Mouse (Mus musculus) natural killer cell, adult 2 months (primary cell): ENCODE results near the gene Sema4a.

Source experiments
- DNase-seq, 2 experiments: peaks; one replicate each; pipeline ENCODE4 v3.0.0; 2022; ENCODE audit warnings: low spot score in 2 of 2

The Sema4a gene

DNA sequence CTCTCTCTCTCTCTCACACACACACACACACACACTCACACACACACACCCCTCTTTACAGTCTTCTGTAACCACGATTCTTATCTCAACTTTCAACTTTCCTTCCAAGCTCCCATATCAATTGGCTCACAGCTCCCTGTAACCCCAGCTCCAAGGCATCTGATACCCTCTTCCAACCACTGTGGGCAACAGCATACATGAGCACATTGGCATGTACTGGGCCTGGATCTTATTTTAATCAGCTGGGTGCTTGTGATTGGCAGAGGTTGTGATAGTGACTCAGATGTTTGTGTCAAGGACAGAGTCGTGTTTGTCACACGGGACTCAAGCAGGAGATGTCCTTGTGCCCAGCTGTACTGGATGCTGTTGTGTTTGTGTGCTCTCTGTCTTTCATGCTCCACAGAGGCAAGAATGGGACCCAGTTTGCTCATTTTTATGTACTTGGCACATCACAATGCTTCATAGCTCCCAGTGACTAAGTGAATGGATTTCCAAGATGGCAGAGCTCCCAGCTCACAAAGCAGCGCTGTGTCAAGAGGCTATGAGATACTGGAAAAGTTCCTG lies 33.6 kb downstream of the Sema4a start:
- DNase-seq, result no peak

DNA sequence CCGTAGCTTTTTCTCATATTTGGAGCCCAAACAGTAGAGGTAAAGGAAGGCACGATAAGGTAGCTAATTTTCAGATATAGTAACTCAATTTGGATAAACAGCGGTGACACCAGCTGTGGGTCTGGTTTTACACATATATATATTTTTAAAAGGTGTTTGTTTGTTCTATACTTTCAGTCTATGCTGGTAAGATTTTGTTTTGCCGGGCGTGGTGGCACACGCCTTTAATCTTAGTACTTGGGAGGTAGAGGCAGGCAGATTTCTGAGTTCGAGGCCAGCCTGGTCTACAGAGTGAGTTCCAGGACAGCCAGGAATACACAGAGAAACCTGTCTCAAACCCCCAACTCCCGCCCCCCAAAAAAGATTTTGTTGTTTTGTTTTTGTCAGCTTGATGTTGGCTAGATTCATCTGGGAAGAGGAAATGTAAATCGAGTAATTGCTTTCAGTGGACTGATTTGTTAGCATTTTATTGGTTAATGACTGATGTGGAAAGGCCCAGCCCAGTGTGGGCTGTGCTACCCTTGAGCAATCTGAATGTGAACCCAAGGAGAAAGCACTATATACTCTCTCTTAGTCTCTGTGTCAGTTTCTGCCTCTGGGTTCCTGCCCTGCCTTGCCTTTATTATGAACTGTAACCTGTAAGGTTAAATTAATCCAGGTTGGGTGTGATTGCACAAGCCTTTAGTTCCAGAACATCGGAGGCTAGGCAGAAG lies 35.1 kb downstream of the Sema4a start:
- no peak for DNase-seq

DNA sequence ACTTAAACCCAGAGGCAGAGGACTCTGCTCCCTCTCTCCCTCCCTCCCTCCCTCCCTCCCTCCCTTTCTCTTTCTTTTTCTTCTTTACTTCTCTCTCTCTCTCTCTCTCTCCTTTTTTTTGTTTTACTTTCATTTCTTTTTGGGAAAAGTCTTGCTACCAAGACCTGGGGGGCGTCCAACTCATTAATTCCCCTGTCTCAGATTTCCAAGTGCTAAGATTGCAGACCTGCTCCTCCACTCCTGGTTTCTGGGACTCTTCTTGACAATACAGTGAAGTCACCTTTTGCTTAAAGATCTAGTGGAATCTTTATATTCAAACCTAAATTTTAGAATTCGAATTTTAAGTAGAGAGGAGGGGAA lies 35.7 kb downstream of the Sema4a start:
- DNase-seq, result no peak

DNA sequence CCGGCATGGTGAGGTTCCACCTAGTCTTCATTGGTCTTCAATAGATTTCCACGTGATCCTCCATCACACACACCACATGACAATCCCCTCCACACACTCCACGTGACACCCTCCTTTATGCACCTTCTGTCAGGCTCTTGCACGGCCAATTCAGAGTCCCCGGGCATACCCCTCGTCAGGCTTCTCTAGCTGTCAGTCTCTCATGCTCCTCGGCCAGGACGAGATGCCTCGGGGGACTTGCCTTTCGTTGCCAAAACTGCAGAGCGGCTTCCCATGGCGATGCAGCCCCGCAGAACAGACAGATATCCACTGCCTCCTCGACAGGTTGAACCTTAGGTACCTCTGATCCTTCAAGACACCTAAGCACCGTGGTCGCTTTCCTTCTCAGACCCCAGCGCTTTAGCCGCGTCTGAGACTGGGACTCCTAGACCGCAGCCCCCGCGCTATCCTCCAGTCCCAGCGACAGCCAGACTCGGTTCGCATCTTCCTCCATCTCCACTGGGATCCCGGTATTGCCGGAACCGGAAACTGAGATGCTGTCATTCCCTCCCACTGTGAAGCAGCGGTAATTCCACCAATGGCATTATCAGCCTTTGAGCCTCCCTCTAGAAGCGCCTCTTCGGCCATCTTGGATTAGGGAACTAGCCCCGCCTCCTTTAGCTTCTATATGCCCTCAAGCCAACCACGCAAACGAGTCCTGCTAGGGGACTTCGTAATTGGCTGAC lies 36.2 kb downstream of the Sema4a start, which contains the start of gene Slc25a44:
Gene Slc25a44, minus strand, starts transcription at position 535 of the 725 bp plus-strand sequence.
- DNase-seq, result peak; percentile 90

DNA sequence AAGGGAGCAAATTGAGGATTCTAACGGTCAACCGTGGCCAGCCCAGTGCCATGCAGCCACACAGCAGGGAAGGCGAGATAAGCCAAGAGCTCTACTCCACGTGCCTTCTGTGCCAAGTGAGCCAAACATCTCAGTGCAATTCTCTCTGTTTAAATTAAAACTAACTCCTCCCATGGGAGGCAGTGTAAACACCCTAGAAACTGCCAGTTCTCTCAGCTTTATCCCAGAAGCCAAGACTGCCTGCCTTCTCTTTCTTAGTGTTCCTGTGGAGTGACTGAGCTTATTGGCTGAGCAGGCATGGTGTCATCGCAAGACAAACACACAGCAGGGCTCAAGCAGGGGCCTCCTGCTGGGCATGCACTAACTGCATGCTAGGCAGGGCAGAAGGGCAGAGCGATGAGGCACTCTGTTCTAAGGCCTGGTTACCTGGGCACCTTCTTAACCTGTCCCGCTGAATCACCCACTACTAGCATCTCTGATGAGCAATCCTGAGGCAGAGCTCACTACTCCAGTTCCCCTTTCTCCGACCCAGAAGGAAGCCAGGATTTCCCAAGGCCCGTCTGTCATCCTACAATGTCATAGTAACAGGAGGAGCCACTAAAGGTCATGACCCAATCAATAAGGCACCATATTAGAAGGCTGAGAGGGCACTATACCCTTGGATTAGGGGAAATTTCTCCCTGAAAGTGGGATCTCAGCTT lies 38.8 kb downstream of the Sema4a start:
- DNase-seq, result no peak

DNA sequence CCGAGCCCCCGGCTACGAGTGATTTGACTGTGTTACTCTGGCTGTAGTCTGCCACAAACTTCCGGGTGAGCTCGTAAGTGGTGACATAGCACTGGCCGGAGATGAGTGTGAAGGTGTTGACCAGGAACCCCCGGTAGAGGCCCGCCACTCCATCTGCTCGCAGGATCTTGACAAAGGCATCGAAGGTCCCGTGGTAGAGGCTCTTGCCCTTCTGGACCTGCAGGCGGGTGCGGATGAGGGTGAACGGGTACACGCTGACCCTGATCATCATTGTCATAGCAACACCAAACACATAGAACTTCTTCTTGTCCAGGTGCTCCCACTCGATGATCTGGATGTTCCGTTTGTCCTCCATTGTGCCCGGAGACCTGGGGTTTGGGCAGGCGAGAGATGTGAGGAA lies 40.2 kb downstream of the Sema4a start:
- DNase-seq, result no peak

DNA sequence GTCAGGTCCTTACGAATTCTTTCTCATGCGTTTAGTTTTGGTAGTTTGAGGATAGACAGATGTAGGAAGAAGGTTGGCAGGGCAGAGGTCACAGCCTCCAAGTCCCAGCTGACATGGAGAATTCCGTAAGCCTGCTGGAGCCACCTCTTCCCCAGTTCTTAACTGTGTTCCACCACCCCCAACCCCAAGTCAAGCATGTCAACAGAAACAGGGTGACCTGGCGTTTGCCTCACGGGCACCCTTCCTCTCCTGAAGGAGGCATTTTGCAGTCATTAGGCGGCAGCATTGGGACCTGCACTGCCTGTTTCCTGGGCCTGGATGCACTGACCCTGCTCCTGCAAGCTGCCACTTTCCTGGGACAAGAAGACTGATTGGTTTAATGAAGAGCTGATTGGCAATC lies 43.0 kb downstream of the Sema4a start:
- DNase-seq, result no peak

DNA sequence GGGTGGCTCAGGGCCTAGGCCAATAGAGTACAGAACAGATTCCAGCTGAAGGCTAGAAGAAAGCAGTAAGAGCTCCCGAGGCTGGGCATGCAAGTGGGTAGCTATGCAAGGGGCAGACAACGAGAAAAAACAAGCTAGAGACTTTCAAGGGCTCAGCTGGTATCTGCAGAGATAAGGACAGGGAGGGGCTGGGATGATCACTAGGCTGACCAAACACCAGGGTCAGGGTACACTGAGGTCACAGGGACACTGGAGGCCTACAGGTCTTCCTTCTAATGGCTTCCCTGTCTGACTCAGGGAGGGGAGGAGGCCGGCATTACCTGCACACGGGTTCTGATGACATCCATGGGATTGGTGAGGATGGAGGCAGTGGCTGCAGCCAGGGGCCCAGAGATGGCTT lies 45.3 kb downstream of the Sema4a start:
- DNase-seq, result no peak

DNA sequence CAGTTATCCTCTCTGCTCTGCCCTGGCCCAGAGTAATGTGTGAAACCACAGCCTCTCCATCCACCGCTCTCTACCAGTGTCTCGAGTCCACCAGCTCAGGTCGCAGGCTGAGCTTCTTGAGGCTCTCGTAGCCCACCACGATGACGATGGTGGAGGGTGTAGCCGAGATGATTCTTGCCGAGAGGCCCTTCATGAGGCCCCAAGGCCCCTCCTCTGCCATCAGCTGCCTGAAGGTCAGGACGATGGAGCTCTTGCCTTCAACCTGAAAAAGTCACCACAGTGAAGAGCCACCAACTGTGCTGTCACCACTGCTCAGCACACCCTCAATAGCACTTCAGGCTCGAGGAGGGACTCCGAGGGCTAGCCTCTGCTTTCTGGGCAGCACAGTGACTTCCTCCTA lies 48.3 kb downstream of the Sema4a start:
- peak; percentile 53 to 77 for DNase-seq

DNA sequence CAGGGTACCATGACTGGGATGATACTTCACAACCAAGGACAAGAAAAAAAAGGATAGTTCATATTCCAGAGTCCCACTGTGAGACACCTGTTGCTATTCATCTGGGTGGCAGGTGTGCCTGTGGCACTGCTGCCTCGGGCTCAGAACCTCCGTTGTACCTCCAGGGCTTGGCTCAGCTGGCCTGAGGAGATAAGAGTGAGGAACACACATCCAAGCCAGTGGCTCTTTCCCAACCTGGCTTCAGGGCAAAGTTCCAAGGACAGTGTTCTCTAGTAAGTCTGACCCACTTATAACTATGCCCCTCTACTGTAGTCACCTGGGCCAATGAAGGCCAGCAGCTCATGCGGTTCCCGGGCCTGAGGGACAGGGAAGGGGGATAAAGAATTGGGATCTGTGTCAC lies 49.3 kb downstream of the Sema4a start:
- DNase-seq, result no peak

DNA sequence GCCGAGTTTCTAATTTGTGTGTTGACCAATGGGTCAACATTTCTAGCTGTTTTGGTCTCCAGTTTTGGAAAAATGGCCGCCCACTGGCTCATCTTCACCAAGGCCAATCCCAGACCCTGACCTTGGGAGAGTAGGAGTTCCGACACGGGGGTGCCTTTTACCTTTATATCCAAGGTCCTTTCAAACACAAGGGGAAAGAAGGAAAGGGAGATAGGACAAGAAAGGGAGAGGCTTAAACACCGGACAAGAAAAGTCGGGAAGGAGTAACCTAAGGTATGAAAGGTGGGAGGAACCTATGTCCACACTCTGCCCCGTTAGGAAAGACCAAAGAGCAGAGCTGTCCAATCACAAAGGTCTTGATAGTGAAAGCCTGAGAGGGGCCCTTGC lies 50.3 kb downstream of the Sema4a start:
- no peak for DNase-seq

DNA sequence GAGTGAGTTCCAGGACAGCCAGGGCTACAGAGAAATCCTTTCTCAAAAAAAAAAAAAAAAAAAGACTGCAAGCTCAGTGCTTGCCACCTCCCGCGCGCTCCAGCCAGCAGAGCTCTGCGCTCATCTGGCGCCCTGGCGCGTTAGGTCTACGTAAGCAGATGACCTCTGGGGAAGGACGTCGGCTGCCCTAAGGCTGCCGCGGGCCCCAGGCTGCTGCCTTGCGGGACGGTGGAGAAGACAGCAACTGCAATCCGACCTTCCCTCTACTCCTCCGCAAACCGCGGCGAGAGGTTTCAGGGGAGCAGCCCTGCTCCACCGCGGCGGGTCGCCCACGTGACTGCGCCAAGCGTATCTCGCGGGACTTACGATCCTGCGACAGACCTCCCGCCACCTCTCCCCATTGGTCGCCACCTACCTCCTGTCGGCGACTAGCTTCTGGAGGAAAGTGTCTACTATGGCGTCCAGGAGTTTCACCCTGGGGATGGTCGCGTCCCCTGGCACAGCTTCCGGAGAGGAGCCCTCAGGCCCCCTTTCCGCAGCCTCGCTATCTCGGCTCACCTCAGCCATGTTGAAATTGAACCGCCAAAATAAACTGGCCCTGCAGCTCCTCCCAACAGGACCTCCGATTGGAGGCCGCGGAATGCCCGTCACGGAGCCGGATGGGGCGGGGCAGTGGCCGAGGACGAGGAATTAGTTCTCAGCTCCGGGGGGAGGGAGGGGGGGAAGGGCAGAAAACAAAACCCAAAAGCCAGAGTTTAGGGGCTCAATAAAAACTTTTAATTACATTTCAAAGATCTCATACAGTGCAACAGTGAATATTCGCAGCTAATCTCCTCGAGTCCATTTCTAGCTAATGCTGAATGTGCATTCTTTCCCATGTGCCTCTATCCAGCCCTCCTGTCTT lies 51.0 kb downstream of the Sema4a start, which contains the start of gene Pmf1:
Gene Pmf1, minus strand, starts transcription at position 591 of the 904 bp plus-strand sequence.
- peak; percentile 89 to 91 for DNase-seq

DNA sequence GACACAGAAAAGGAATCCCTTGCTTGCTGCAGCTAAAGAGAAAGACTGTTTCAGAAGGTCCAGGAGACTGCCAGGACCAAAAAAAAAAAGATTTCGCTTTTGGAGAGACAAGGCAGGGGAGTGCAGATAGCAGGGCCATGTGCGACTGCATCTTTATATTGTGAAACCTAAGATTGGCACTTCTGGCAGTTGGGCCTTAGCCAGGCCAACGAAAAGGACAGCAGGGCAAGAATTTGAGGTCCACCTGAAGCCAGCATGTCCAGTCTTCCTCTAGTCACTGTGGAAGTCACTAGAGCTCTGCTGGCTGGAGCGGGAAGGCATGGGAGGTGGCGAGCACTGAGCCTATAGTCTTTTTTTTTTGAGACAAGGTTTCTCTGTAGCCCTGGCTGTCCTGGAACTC lies 52.0 kb downstream of the Sema4a start:
- no peak for DNase-seq

DNA sequence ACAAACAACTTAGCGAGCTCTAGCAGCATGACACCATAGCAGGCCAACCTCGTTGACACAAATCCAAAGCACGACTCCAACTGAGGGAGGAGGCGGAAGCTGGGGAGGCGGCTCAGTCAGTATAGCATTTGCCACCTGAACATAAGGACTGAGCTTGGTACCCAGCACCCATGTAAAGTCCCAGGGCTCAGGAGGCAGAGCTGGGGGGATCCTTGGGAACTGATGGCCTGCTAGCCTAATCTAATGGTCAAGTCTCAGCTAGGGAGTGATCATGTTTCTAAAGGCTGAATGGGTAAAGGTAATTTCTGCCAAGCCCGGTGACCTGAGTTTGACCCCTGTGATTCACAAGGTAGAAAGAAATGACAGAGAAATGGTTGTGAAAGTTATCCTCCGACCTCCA lies 53.5 kb downstream of the Sema4a start:
- no peak for DNase-seq

DNA sequence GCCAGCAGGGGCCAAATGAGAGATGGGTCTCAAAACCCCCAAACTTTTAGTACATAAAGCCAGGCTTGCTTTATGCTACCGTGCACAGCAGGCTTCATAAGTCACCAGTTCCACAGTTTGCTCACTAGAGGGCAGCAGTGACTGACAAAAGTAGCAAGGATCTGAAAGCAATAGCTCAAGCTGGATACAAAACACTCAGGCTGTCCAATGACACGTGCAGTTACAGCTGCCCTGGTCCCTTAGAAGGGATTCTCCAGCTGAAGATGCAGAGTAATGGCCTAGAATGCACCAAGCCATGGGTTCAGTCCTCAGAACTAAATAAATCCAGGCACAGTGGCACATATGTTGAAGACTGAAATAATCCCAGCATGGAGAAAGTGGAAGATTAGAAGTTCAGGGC lies 53.9 kb downstream of the Sema4a start:
- DNase-seq, result peak; percentile 61 to 64

DNA sequence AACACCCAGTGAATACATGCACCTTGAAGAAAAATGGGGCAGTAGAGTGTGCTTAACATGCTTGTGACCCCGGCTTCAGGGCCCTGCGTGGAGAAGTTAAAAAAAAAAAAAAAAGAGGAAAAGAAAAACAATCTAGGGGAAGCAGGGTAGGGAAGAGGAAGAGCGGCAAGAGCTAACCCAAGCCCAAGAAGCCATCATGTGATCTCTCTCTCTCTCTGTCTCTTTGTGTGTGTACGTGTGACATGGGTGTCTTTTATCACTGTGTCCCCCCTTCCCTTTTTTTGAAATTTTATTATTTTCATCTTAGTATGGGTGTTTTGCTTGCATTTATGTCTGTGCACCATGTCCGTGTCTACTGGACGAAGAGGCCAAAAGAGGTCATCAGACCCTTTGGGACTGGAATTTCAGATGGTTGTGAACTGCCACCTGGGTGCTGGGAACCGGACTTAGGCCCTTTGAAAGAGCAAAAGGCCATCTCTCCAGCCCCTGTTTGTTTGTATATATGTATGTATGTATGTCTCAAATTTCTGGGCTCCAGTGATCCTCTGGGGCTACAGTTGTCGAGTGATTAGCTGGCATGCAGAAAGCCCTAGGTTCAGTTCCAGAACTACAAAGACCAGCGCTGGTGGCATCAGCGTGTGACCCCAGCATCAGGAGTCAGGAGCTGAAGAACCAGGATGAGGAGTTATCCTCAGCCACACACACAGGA lies 57.3 kb downstream of the Sema4a start:
- DNase-seq, result no peak

DNA sequence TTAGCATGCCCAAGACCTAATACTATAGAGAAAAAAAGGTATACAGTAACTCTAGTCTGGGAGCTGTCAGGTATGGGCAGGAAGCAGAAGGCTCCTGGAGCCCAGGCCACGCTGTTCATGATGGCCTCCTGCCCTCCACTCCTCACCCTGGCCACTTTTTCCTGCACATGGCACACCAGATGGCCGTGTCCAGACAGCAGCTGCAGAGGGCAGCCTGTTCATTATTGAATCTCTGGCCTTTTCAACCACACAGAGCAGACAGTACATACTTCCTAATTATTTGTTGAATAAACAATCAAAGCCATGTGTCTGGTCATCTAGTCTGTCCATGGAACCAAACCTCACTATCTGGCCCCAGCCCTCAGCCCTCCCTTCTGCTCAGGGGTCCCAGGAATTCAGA lies 62.3 kb downstream of the Sema4a start:
- DNase-seq, result no peak

DNA sequence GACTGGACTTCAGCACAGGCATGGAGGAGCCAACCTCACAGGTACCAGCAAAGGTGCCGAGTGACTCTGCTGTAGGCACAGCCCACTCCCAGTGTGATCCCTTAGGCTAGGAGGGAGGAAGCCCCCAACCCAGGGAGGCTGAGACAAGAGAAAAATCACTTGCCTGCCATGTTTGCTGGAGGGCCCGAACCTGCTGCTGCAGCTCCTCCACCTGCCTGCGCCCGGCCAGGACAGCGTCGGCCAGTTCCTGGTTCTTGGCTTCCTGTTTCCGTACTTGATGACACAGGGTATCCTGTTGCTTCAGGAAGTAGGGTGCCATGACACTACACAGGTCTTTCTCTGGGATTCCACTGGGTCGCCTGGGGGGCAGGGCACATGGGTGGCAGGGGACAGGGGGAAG lies 65.2 kb downstream of the Sema4a start:
- DNase-seq, result no peak

DNA sequence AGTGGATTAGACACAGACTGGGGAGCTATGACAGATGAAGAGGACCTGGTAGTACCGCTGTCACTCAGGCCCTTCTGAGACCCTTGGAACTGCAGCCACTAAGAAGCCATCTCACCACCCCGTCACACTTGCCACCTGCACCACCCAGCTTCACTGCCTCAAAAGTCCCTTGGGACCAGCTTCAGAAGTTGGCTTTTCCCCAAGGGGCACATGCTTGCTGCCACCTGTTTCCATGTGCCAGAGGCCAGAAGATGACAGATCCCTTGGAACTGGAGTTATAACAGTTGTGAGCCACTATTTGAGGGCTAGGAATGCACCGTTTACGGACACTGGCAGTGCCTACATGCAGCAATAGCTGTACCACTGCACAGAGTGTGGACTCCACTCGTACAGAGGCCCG lies 65.7 kb downstream of the Sema4a start:
- peak in 1 of 2 experiments; percentile 51 for DNase-seq

DNA sequence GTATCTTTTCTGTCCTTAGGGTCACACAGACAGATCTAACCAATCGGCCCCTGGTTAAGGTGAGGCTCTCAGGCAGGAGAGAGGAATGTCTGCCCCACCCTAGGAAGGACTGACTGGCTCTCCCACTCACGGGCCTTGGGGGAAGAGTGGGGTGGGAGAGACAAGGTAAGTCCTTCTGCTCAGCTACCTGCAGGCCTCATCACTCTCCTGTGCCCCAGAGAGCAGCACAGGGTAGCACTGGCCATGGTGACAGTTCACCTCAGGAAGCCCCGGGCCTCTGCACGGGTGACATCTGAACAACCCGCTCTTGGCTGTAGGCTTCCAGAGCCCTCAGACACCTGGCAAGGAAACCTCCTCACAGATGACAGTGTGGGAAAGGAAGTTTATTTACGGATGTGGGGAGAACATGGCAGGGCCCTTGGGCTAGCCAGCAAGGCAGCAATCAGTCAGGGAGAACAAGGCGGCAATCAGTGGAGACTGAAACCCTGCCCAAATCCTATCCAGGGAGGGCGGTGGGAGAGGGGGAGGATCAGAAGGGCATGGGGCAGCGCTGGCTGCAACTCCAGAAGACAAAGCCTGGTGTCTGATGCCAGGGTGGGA lies 67.1 kb downstream of the Sema4a start:
- no peak for DNase-seq
